Mouse (Mus musculus) intestine, embryonic 14.5 days (tissue): ENCODE measurements around the gene Scarb2. TPM values are rescaled to one million over a fixed set of nuclear protein-coding genes. Genes with fewer than 3 reads are reported as not detected.

Experiments
- ATAC-seq: fragments of 200-750 bp; cut with Nextera tagmentation; replicated peaks from 2 replicates; pipeline ENCODE4 v1.8.0; 2017; ENCODE audit warnings: low read depth, moderate number of reproducible peaks, moderate TSS enrichment, moderate library complexity; ENCODE audit not compliant: low FRiP score, low TSS enrichment
- DNase-seq: peaks from one replicate; pipeline ENCODE4 v3.0.0-alpha.2; 2018; ENCODE audit warnings: low spot score
- H3K27ac ChIP-seq: fragments of 300-500 bp; sonication (generic); 2 replicates; pipeline ENCODE4 v1.5.1; 2014; ENCODE audit warnings: low read depth, mild to moderate bottlenecking, control low read depth
- H3K27me3 ChIP-seq: fragments of 300-500 bp; sonication (generic); replicated peaks from 2 replicates; pipeline ENCODE4 v1.6.1; 2014; ENCODE audit warnings: low read length, control low read depth; ENCODE audit not compliant: control insufficient read depth, insufficient read depth
- H3K36me3 ChIP-seq: fragments of 300-500 bp; sonication (generic); 2 replicates; pipeline ENCODE4 v1.6.1; 2014; ENCODE audit warnings: low read length, control low read depth; ENCODE audit not compliant: control insufficient read depth, insufficient read depth
- H3K4me1 ChIP-seq: fragments of 300-500 bp; sonication (generic); replicated peaks from 2 replicates; pipeline ENCODE4 v1.6.1; 2014; ENCODE audit warnings: low read length, control low read depth, mixed read lengths; ENCODE audit not compliant: control insufficient read depth, insufficient read depth
- H3K4me2 ChIP-seq: fragments of 300-500 bp; sonication (generic); 2 replicates; pipeline ENCODE4 v1.6.1; 2014; ENCODE audit warnings: low read length
- H3K4me3 ChIP-seq: fragments of 300-500 bp; sonication (generic); 2 replicates; pipeline ENCODE4 v1.5.1; 2014; ENCODE audit warnings: low read depth, low read length, control low read depth, mixed read lengths
- H3K9ac ChIP-seq: fragments of 300-500 bp; sonication (generic); 2 replicates; pipeline ENCODE4 v1.6.1; 2014; ENCODE audit warnings: mild to moderate bottlenecking, low read length
- H3K9me3 ChIP-seq: fragments of 300-500 bp; sonication (generic); 2 replicates; pipeline ENCODE4 v1.6.1; 2016; ENCODE audit warnings: low read length, control low read depth; ENCODE audit not compliant: control insufficient read depth
- WGBS: fragments of 180-500 bp; shearing (Covaris S2); extraction: QIAGEN DNeasy Blood & Tissue Kit; methylation state at CpG from one replicate; pipeline ENCODE4 v1.1.7; 2014; 5-methylcytosine and 5-hydroxymethylcytosine counted together
- polyA plus RNA-seq: library from polyadenylated mRNA; unstranded; fragments of >200 nt; fragmentation: Nextera tagmentation; extraction: Ambion mirVana; gene quantifications from 2 replicates; pipeline ENCODE4 v1.2.1, GENCODE M21; 2014

Scarb2 gene
- polyA plus RNA-seq, 1 experiment from 2014 or later: 11.8 TPM

DNA sequence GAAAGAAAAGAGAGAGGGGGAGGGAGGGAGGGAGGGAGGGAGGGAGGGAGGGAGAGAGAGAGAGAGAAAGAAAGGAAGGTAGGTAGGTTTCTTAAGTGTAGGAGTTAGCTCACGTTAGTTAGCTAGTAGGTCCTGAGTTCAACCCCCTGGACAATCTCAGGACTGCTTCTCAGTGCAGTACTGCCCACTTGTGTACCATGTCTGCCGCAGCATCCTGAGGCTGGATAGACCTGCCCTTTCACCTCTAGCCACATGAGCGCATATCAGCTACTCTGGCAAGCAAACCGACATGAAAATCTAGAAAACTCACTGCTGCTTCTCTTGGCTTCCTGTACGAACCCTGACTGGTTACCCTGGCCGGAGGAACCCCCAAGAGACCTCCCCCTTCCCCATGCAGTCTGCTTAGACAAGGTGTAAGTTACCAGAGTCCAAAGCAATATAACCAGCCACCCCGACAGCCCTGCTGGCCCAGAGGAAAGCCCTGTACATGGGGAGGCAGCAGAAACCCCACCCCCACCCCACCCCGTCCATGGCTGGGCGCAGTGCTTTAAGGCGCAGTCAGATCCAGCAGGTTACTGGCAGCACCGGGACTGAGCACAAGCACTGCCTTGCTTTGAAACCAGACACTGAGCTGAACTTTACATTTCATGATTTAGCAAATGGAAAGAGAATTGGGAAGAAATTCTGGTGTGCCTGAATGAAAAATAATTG is 93.2 kb downstream of the Scarb2 start:
- Histone ChIP-seq H3K4me1 (no peaks in the 10 kb centered on the region), H3K36me3 (peaks cover 40% of the 10 kb centered on the region), H3K27ac (no peak overlapping the region), H3K4me2 (no peak overlapping the region), H3K4me3 (no peak overlapping the region), H3K9me3 (no peaks in the 10 kb centered on the region), H3K27me3 (no peaks in the 10 kb centered on the region), H3K9ac (no peak overlapping the region)
- whole genome bisulfite sequencing: 86% methylated on average over 11 of the region's 11 CpGs
- ATAC-seq (no peak), DNase-seq (no peak)

- no peak overlapping the region for H3K9ac ChIP-seq
- ATAC-seq: no peak
- no peak overlapping the region for H3K4me2 ChIP-seq
- H3K27me3 ChIP-seq: no peaks in the 10 kb centered on the region
- WGBS: 67% methylated on average over 7 of the region's 7 CpGs
- H3K4me3 ChIP-seq: no peak overlapping the region
- no peak for DNase-seq
- no peak overlapping the region for H3K27ac ChIP-seq
- peaks cover 21% of the 10 kb centered on the region for H3K36me3 ChIP-seq
- H3K9me3 ChIP-seq: no peaks in the 10 kb centered on the region
- H3K4me1 ChIP-seq: no peaks in the 10 kb centered on the region
Observed at GRCm38 (mm10) chr5:92411461-92412140, 95.0 kb downstream of the Scarb2 start.

DNA sequence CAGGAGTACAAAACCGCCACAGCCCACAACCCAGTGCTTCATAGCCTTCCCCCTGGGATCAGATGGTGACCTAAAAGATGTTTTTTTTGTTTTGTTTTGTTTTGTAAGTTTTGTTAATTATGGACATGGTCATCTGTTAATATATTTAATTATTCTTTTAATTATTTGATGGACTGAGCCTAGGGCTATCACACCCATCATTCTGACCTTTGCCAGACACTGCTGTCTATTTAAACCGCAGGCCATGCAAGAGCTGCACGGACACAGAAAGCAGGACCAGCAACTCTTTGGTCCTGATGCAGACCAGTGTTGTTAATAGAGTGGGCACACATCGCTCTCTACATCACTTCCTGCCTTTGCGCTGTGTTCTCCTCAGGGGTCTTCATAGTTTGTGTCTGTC is 96.1 kb downstream of the Scarb2 start:
- H3K27ac ChIP-seq: no peak overlapping the region
- DNase-seq (no peak), ATAC-seq (no peak)
- 84% methylated on average over 5 of the region's 5 CpGs for WGBS
- no peaks in the 10 kb centered on the region for H3K9me3 ChIP-seq
- H3K36me3 ChIP-seq: peaks cover 15% of the 10 kb centered on the region
- no peaks in the 10 kb centered on the region for H3K4me1 ChIP-seq
- no peak overlapping the region for H3K4me2 ChIP-seq
- no peak overlapping the region for H3K9ac ChIP-seq
- no peaks in the 10 kb centered on the region for H3K27me3 ChIP-seq
- H3K4me3 ChIP-seq: no peak overlapping the region

- no peaks in the 10 kb centered on the region for H3K4me1 ChIP-seq
- H3K9me3 ChIP-seq: no peaks in the 10 kb centered on the region
- no peak overlapping the region for H3K4me2 ChIP-seq
- 74% methylated on average over 9 of the region's 9 CpGs for WGBS
- no peak for ATAC-seq
- no peak for DNase-seq
- no peak overlapping the region for H3K9ac ChIP-seq
- peaks cover 8% of the 10 kb centered on the region for H3K36me3 ChIP-seq
- no peak overlapping the region for H3K4me3 ChIP-seq
- no peaks in the 10 kb centered on the region for H3K27me3 ChIP-seq
- H3K27ac ChIP-seq: no peak overlapping the region
Observed at GRCm38 (mm10) chr5:92409361-92410155, 97.1 kb downstream of the Scarb2 start.

DNA sequence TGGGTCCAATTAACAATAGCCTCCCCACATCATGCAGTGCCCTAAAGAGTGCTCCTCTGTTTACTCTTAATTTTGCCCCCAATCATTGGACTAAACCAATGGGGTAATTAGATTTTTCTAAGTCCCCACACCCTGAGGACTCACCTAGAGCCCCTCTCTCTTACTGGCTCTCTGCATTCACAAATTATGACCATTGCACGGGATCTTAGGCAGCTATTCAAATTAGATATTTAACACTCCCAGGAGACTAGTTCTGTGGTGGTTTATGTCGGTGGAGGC is 102.3 kb downstream of the Scarb2 start:
- Histone ChIP-seq H3K4me2 (no peak overlapping the region), H3K36me3 (no peaks in the 10 kb centered on the region), H3K9me3 (no peaks in the 10 kb centered on the region), H3K4me3 (no peak overlapping the region), H3K27ac (no peak overlapping the region), H3K9ac (no peak overlapping the region), H3K4me1 (no peaks in the 10 kb centered on the region), H3K27me3 (no peaks in the 10 kb centered on the region)
- WGBS: 40% methylated on average over 2 of the region's 2 CpGs
- ATAC-seq (no peak), DNase-seq (no peak)

- no peak overlapping the region for H3K4me3 ChIP-seq
- H3K4me2 ChIP-seq: no peak overlapping the region
- H3K27me3 ChIP-seq: no peaks in the 10 kb centered on the region
- no peak overlapping the region for H3K27ac ChIP-seq
- H3K9ac ChIP-seq: no peak overlapping the region
- DNase-seq: no peak
- WGBS: 57% methylated on average over 10 of the region's 10 CpGs
- H3K4me1 ChIP-seq: no peaks in the 10 kb centered on the region
- no peak for ATAC-seq
- no peaks in the 10 kb centered on the region for H3K9me3 ChIP-seq
- no peaks in the 10 kb centered on the region for H3K36me3 ChIP-seq
Observed at GRCm38 (mm10) chr5:92403562-92404399, 102.9 kb downstream of the Scarb2 start.

DNA sequence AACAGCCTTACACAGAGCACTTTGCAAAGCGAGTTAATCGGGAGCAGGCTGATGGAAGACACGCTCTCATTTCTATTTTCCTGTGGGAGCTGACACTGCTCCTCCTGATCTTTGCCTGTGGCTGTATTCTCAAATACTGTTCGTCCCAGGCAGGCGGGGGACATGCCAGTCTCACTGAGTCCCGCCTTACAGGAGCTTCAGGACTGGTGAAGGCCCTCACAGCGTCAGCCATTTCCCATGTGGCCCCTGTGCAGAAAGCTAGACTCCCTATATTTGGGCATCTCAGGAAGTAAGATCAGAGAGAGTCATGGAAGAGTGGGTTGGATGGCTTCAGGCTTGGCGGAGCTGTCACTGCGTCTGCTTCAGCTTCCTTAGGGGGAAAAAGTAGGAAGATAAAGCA is 103.8 kb downstream of the Scarb2 start:
- Histone ChIP-seq H3K9me3 (no peaks in the 10 kb centered on the region), H3K9ac (no peak overlapping the region), H3K4me2 (no peak overlapping the region), H3K27me3 (no peaks in the 10 kb centered on the region), H3K4me3 (no peak overlapping the region), H3K36me3 (no peaks in the 10 kb centered on the region), H3K4me1 (no peaks in the 10 kb centered on the region), H3K27ac (no peak overlapping the region)
- DNase-seq (no peak), ATAC-seq (no peak)
- WGBS: 73% methylated on average over 9 of the region's 9 CpGs

DNA sequence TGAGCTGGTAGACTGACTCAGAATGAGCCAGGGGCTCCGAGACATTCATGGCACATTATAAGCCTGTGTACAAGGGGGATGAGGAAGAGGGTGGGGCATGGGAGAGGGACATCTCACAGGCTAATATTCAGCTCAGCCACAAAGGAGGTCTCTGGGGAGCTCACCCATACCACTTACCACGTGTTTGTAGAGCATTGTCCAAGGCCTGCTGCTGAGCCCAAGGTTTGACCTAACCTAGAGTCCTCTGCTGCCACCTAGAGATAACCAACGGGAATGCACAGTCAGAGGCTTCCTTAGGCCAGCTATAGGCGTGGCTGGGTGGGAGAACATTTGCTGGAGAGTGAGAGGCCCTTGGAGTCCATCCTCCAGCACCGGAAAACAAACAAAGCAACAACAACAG is 108.5 kb downstream of the Scarb2 start:
- 26% methylated on average over 5 of the region's 5 CpGs for WGBS
- Histone ChIP-seq H3K4me1 (no peaks in the 10 kb centered on the region), H3K27ac (no peak overlapping the region), H3K4me2 (no peak overlapping the region), H3K36me3 (no peaks in the 10 kb centered on the region), H3K27me3 (0 out of 2 replicates have a peak, but pooled peaks cover 4% of the 10 kb centered on the region), H3K9me3 (no peaks in the 10 kb centered on the region), H3K9ac (no peak overlapping the region), H3K4me3 (no peak overlapping the region)
- DNase-seq (peak; percentile 91), ATAC-seq (peak; percentile 82)
